Mouse (Mus musculus) limb, embryonic 10.5 days (tissue): ENCODE data around the gene Gnai3. TPM values are rescaled to one million over a fixed set of nuclear protein-coding genes. Genes with fewer than 3 reads are reported as not detected.

Experiments used
- DNase-seq: peaks from one replicate; pipeline ENCODE4 v3.0.0-alpha.2; 2017; ENCODE audit warnings: low spot score
- H3K27ac ChIP-seq: fragments of 300-500 bp; sonication (generic); 2 replicates; pipeline ENCODE4 v1.5.1; 2016; ENCODE audit warnings: mild to moderate bottlenecking
- H3K27me3 ChIP-seq: fragments of 300-500 bp; sonication (generic); 2 replicates; pipeline ENCODE4 v1.6.1; 2016; ENCODE audit warnings: low read depth, mild to moderate bottlenecking; ENCODE audit not compliant: poor library complexity, severe bottlenecking
- H3K36me3 ChIP-seq: fragments of 300-500 bp; sonication (generic); 2 replicates; pipeline ENCODE4 v1.6.1; 2016; ENCODE audit warnings: mild to moderate bottlenecking, moderate library complexity
- H3K4me1 ChIP-seq: fragments of 300-500 bp; sonication (generic); 2 replicates; pipeline ENCODE4 v1.6.1; 2016
- H3K4me3 ChIP-seq: fragments of 300-500 bp; sonication (generic); 2 replicates; pipeline ENCODE4 v1.5.1; 2016; ENCODE audit warnings: mild to moderate bottlenecking, moderate library complexity
- H3K9me3 ChIP-seq: fragments of 300-500 bp; sonication (generic); replicated peaks from 2 replicates; pipeline ENCODE4 v1.6.1; 2016; ENCODE audit warnings: mild to moderate bottlenecking
- WGBS: fragments of 180-500 bp; shearing (Covaris S2); methylation state at CpG from one replicate; pipeline ENCODE4 v1.1.7; 2016; 5-methylcytosine and 5-hydroxymethylcytosine counted together
- polyA plus RNA-seq: library from polyadenylated mRNA; unstranded; fragments of >200 nt; fragmentation: Nextera tagmentation; extraction: Ambion mirVana; gene quantifications from 2 replicates; pipeline ENCODE4 v1.2.1, GENCODE M21; 2016

Gene Gnai3
- polyA plus RNA-seq, 1 experiment from 2014 or later = 197 TPM

- Histone ChIP-seq H3K27me3 (no peaks in the 10 kb centered on the region), H3K36me3 (no peaks in the 10 kb centered on the region), H3K4me1 (peaks cover 38% of the 10 kb centered on the region), H3K4me3 (no peak overlapping the region; the same call in 1 of the 2 replicates), H3K27ac (no peak overlapping the region), H3K9me3 (no peaks in the 10 kb centered on the region)
- peak; percentile 86 for DNase-seq
- 73% methylated on average over 11 of the region's 11 CpGs for WGBS
Observed at GRCm38 (mm10) chr3:108147386-108148235, 1.7 kb upstream of the Gnai3 start.

GRCm38 (mm10) chr3:108146671-108147070 is 725 bp upstream of the Gnai3 start:
- no peak for DNase-seq
- H3K36me3 ChIP-seq = no peaks in the 10 kb centered on the region
- WGBS = 63% methylated on average over 5 of the region's 5 CpGs
- peak overlapping the region; percentile 91 for H3K27ac ChIP-seq
- H3K9me3 ChIP-seq = no peaks in the 10 kb centered on the region
- no peaks in the 10 kb centered on the region for H3K27me3 ChIP-seq
- peak overlapping the region; percentile 91 for H3K4me3 ChIP-seq
- H3K4me1 ChIP-seq = peaks cover 38% of the 10 kb centered on the region

GRCm38 (mm10) chr3:108140786-108141185 is 5.2 kb downstream of the Gnai3 start:
- no peak for DNase-seq

GRCm38 (mm10) chr3:108139113-108139512 is 6.8 kb downstream of the Gnai3 start:
- peaks cover 37% of the 10 kb centered on the region for H3K36me3 ChIP-seq
- H3K27ac ChIP-seq = no peak overlapping the region
- no peaks in the 10 kb centered on the region for H3K27me3 ChIP-seq
- H3K4me3 ChIP-seq = no peak overlapping the region
- H3K9me3 ChIP-seq = no peaks in the 10 kb centered on the region
- DNase-seq = no peak
- no peaks in the 10 kb centered on the region for H3K4me1 ChIP-seq
- 94% methylated on average over 1 of the region's 1 CpGs for WGBS

More at GRCm38 (mm10) chr3:108140786-108141185, 5.2 kb downstream of the Gnai3 start:
- no peak overlapping the region for H3K27ac ChIP-seq
- no peaks in the 10 kb centered on the region for H3K9me3 ChIP-seq
- H3K4me1 ChIP-seq = peaks cover 10% of the 10 kb centered on the region
- H3K36me3 ChIP-seq = peaks cover 36% of the 10 kb centered on the region
- WGBS = 90% methylated on average over 4 of the region's 4 CpGs
- no peaks in the 10 kb centered on the region for H3K27me3 ChIP-seq
- H3K4me3 ChIP-seq = no peak overlapping the region

- H3K4me1 ChIP-seq = peaks cover 4% of the 10 kb centered on the region; the same call in 1 of the 2 replicates
- no peaks in the 10 kb centered on the region for H3K27me3 ChIP-seq
- 91% methylated on average over 11 of the region's 11 CpGs for whole genome bisulfite sequencing
- H3K27ac ChIP-seq = no peak overlapping the region
- H3K4me3 ChIP-seq = no peak overlapping the region
- no peak for DNase-seq
- no peaks in the 10 kb centered on the region for H3K9me3 ChIP-seq
- peaks cover 22% of the 10 kb centered on the region for H3K36me3 ChIP-seq
Observed at GRCm38 (mm10) chr3:108134701-108135100, 11.2 kb downstream of the Gnai3 start.

GRCm38 (mm10) chr3:108132484-108132883 is 13.5 kb downstream of the Gnai3 start:
- peaks cover 14% of the 10 kb centered on the region for H3K36me3 ChIP-seq
- WGBS = 91% methylated on average over 1 of the region's 1 CpGs
- H3K9me3 ChIP-seq = no peaks in the 10 kb centered on the region
- no peak overlapping the region for H3K27ac ChIP-seq
- peaks cover 23% of the 10 kb centered on the region for H3K4me1 ChIP-seq
- no peaks in the 10 kb centered on the region for H3K27me3 ChIP-seq
- no peak for DNase-seq
- H3K4me3 ChIP-seq = no peak overlapping the region

GRCm38 (mm10) chr3:108131821-108132220 is 14.1 kb downstream of the Gnai3 start:
- Histone ChIP-seq H3K27ac (no peak overlapping the region), H3K9me3 (no peaks in the 10 kb centered on the region), H3K27me3 (no peaks in the 10 kb centered on the region), H3K4me1 (peaks cover 23% of the 10 kb centered on the region), H3K36me3 (peaks cover 7% of the 10 kb centered on the region), H3K4me3 (no peak overlapping the region)
- 79% methylated on average over 1 of the region's 1 CpGs for WGBS
- DNase-seq = no peak

- H3K9me3 ChIP-seq = no peaks in the 10 kb centered on the region
- no peaks in the 10 kb centered on the region for H3K27me3 ChIP-seq
- 92% methylated on average over 5 of the region's 5 CpGs for WGBS
- H3K36me3 ChIP-seq = peaks cover 7% of the 10 kb centered on the region; the same call in 1 of the 2 replicates
- no peak overlapping the region for H3K27ac ChIP-seq
- no peak for DNase-seq
- H3K4me3 ChIP-seq = no peak overlapping the region
- H3K4me1 ChIP-seq = peaks cover 23% of the 10 kb centered on the region
Observed at GRCm38 (mm10) chr3:108131216-108131615, 14.7 kb downstream of the Gnai3 start.

- Histone ChIP-seq H3K4me1 (peaks cover 23% of the 10 kb centered on the region), H3K9me3 (no peaks in the 10 kb centered on the region), H3K27ac (no peak overlapping the region), H3K27me3 (no peaks in the 10 kb centered on the region), H3K4me3 (no peak overlapping the region), H3K36me3 (0 out of 2 replicates have a peak, but pooled peaks cover 2% of the 10 kb centered on the region)
- WGBS = 92% methylated on average over 4 of the region's 4 CpGs
- DNase-seq = no peak
Observed at GRCm38 (mm10) chr3:108129804-108130203, 16.1 kb downstream of the Gnai3 start.

- peaks cover 23% of the 10 kb centered on the region for H3K4me1 ChIP-seq
- no peaks in the 10 kb centered on the region for H3K9me3 ChIP-seq
- no peak for DNase-seq
- WGBS = 86% methylated on average over 4 of the region's 4 CpGs
- H3K4me3 ChIP-seq = no peak overlapping the region
- no peaks in the 10 kb centered on the region for H3K27me3 ChIP-seq
- 0 out of 2 replicates have a peak, but pooled peaks cover 2% of the 10 kb centered on the region for H3K36me3 ChIP-seq
- no peak overlapping the region for H3K27ac ChIP-seq
Observed at GRCm38 (mm10) chr3:108129367-108129766, 16.6 kb downstream of the Gnai3 start.

- H3K27ac ChIP-seq = no peak overlapping the region
Observed at GRCm38 (mm10) chr3:108128520-108128919, 17.4 kb downstream of the Gnai3 start.

GRCm38 (mm10) chr3:108126327-108126726 is 19.6 kb downstream of the Gnai3 start:
- no peaks in the 10 kb centered on the region for H3K27me3 ChIP-seq
- 89% methylated on average over 3 of the region's 3 CpGs for WGBS

More at GRCm38 (mm10) chr3:108128520-108128919, 17.4 kb downstream of the Gnai3 start:
- Histone ChIP-seq H3K4me1 (peaks cover 23% of the 10 kb centered on the region), H3K36me3 (peaks cover 3% of the 10 kb centered on the region), H3K4me3 (no peak overlapping the region), H3K27me3 (no peaks in the 10 kb centered on the region), H3K9me3 (no peaks in the 10 kb centered on the region)
- WGBS = 74% methylated on average over 5 of the region's 5 CpGs
- no peak for DNase-seq

GRCm38 (mm10) chr3:108124131-108124530 is 21.8 kb downstream of the Gnai3 start:
- H3K9me3 ChIP-seq = no peaks in the 10 kb centered on the region
- H3K4me1 ChIP-seq = peaks cover 13% of the 10 kb centered on the region
- H3K36me3 ChIP-seq = peaks cover 44% of the 10 kb centered on the region
- H3K27ac ChIP-seq = no peak overlapping the region
- 65% methylated on average over 1 of the region's 1 CpGs for WGBS
- DNase-seq = no peak
- H3K27me3 ChIP-seq = no peaks in the 10 kb centered on the region
- H3K4me3 ChIP-seq = no peak overlapping the region

More at GRCm38 (mm10) chr3:108126327-108126726, 19.6 kb downstream of the Gnai3 start:
- Histone ChIP-seq H3K36me3 (peaks cover 24% of the 10 kb centered on the region), H3K27ac (no peak overlapping the region), H3K9me3 (no peaks in the 10 kb centered on the region), H3K4me3 (no peak overlapping the region), H3K4me1 (peaks cover 19% of the 10 kb centered on the region)
- no peak for DNase-seq
